Mouse (Mus musculus): ENCODE measurements around the gene Abhd12.

Gene Abhd12

DNA sequence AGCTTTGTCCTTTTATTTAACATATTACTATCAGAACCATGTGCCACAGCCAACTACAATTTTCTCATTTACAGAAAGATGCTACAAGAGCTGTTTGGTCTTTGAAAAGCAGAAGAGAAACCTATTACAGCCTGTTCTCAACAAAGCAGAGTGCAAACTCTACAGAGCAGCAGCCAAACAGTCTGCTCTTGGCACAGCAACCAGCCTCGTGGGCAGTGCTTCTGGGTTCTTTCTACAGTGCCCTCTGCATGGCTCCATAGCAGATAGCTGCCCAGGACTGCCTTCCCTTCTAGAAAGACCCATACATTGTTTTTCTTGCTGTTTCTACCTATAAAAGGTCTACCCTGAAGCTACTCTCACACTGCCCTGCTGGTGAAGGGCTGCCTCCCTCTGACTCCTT is 59.7 kb downstream of the Abhd12 start:
- DNase-seq: peak; percentile 80

- no peak for DNase-seq
These were observed 62.5 kb downstream of the Abhd12 start for GRCm38 (mm10) chr2:150842049-150842461.

DNA sequence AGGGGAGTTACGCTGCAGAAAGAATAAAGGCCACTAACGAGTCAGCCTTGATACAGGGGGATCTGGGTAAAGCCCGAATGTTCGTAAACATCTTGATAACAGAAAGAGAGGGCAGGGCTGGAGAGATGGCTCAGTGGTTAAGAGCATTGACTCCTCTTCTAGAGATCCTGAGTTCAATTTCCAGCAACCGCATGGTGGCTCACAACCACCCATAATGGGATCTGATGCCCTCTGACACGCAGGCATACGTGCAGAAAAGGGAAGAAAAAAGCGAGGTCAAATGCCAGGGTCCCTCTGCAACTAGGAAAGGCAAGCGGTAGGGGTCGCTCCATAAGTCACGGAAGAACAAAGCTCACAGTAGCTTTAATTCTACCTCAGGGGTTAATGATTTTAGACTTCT is 63.4 kb downstream of the Abhd12 start:
- DNase-seq: no peak

DNA sequence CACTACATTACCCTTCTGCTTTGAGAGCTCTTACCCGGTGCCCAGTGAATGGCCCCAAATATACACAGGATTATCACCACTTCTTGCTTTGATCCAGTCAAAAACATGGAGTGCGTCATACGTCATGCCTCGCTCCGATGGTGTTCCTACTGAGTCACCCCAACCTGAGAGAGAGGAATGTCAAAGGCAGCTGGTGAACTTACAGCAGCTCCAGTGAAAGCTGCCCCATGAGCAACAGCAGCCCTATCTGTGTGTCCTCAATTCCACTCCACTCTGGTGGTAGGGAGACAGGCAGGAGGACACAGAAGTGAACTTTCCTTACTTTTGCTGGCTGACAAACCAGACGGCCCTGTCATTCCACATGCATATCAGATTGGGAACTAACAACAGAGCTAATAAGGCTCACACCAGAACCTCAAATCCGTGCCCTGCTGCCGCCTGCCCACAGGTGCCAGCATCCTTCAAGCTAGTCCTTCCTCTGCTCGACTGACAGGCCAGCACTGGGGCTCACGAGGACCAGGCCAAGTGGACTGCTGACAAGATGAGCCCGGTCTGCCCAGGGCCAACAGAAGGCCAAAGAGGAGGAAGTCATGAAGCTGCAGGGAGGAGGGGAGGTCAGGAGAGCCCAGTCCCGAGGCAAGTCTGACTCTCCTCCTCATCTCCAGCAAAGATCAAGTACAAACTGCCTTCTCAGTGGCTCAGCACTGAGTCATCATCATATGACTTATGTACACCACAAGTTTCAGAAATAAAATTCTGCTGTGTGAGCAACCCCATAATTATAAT is 64.7 kb downstream of the Abhd12 start:
- peak; percentile 62 for DNase-seq

DNA sequence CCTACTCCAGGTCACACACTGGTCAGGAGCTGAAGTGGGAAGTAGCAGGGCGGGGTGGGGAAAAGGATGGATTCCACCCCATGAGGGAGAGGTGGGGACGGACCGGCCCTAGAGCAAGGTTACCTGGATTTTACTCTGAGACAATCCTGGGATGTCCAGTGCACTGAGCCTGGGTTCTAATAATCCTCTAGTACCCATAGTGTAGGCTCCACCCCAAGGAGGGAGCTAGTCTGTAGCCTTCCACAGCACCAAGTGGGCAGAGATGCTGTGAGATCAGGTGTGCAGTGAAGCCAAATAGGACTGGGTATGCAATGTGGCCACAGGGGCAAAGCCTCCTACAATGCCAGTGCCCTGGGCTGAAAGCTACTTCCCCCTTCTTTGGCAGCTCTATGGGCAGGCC is 66.8 kb downstream of the Abhd12 start:
- no peak for DNase-seq

DNA sequence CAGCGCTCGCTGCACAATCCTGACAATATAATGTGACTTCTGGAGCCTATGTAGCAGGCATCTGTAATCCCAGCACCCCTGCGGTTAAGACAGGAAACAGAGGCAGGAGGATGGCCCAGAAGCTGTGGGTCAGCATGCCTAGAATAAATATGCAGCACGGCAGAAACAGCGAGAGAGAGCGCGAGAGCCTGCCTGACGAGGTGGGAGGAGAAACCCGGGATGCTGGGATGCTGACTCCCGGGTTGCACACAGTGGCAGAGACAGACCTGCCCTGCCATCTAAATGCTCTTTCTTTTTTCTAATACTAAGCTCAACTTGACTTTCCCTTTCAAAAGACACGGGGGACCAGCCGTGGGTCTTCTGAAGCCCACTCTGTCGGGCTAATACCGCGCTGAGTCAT is 67.6 kb downstream of the Abhd12 start:
- no peak for DNase-seq

DNA sequence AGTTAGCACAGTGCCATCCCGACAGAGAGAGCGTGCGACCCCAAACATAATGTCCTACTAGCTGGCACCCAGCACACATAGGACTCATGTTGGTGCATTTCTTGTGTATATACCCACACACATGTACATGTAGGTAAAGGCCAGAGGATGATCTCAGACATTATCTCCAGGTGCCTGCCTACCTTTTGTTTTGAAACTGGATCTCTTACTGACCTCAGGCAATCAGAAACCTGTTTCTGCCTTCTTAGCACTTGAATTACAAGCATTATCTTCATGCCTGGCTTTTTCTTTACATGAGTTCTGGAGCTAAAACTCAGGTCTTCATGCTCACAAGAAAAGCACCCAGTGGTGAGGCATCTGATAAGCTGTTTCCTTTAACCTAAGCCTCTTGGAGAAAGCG is 68.6 kb downstream of the Abhd12 start:
- DNase-seq: no peak

GRCm38 (mm10) chr2:150834616-150835015 is 69.9 kb downstream of the Abhd12 start:
- no peak for DNase-seq

GRCm38 (mm10) chr2:150832029-150832428 is 72.5 kb downstream of the Abhd12 start:
- DNase-seq: no peak

DNA sequence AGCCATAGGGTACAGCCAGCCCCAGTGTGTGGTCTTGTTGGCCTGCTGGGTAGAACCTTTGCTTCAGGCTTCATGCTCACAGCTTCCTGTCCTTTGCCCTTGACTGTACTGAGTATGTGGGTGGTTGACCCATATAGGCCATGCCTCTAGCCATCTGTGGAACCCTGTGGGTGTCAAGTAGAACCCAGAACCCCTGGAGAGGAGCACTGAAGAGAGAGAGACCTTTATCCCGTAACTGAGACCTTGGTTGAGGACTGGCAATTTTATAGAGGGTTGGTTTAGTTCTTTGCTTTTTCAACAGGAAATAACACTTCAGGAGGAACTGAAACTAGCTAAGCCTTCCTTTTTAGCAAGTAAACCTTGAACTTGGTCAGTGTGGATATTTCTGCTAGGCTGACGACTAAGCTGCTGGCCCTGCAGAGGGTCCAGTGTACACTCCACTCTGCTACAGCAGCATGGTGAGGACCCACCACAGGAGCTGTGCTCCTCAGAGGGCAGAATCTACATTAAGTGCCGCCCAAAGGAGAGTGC is 73.6 kb downstream of the Abhd12 start:
- no peak for DNase-seq

DNA sequence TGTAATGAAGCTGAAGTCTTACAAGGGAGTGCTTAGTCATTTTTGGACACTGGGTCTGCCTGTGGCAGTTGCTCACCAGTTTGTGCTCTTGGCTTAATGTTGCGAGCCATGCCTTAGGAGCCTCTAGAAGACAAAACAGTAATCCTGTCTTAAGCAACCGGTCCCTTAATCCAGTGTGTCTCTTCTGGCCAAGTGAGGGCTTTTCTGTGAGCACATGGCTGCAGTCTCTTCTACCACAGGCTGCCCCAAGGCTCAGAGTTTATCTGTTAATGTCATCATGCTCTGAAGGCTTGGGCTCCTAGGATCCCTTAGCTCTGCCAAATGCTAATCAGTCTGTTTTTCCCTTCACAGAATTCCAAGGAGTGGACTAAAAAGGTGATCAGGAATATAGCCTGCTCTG is 74.5 kb downstream of the Abhd12 start:
- DNase-seq: no peak

DNA sequence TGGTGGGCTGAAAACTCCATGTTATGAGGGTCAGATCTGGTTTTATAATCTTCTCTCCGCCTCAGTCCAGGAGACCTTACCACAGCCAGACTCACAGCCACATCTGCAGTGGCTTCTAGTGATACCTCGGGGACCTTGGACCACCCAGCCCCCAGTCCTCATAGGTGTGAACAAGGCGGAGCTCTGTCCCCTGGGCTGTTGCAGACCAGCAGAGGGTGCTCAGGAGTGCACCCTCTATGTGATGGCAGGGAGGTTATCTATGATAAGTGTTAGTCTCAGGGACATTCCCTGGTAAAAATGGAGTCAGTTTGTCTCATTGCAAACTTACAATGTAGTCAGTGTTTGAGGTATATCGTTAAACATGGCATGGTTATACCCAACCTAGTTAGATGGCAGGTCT is 75.9 kb downstream of the Abhd12 start:
- DNase-seq: no peak

GRCm38 (mm10) chr2:150828164-150828563 is 76.4 kb downstream of the Abhd12 start:
- DNase-seq: no peak

- no peak for DNase-seq
These were observed 78.1 kb downstream of the Abhd12 start for GRCm38 (mm10) chr2:150826426-150826825.

- DNase-seq: no peak
These were observed 81.6 kb downstream of the Abhd12 start for GRCm38 (mm10) chr2:150822987-150823386.

DNA sequence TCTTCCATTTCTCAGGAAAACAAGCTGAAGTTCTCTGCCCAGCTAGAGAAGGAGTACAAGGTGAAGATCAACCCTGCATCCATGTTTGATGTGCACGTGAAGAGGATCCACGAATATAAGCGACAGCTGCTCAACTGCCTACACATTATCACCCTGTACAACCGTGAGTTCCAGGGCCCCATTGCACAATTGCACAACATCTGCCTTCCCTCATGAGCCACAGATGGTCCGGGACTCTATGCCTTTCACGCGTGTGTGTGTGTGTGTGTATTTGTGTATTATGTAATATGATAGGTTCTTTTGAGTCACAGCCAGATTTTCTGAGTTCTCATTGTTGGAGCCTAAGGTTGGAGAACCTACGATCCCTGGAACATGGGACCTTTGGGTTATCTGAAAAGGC is 83.8 kb downstream of the Abhd12 start:
- no peak for DNase-seq

DNA sequence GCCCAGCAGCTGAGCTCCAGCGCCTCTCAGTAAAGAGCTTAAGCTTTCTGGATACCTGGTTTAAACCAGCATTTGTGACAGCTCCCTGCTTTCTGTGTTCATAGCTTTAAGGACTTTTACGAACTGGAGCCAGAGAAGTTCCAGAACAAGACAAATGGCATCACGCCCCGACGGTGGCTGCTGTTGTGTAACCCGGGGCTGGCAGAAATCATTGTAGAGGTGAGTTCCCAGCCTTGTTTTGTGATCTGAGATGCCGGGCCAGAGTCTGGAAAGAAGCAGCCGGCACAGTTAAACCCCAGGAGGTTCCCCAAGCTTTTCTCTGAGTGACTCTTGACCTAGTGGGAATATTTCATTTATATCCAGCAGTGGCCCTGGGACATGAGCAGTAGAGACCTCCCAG is 85.8 kb downstream of the Abhd12 start:
- DNase-seq: no peak

GRCm38 (mm10) chr2:150816676-150817402 is 87.7 kb downstream of the Abhd12 start:
- DNase-seq: no peak

- no peak for DNase-seq
These were observed 91.7 kb downstream of the Abhd12 start for GRCm38 (mm10) chr2:150812816-150813215.

DNA sequence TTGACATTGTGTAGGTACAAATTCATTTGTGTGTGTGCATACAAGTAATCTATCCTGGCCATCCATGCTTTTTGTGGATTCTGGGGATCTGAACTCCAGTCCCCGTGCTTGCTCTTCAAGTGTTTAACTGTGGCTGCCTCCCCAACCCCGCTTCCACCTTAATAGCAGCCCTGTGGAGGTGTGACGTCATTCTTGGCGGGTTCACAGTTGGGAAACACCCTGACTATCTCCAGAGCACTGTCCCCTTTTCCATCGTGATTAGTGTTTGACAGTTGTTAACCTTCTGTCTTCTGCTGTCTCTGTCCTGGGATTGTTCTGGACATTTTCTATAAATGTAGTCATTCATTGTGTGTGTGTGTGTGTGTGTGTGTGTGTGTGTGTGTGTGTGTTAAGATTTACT is 93.9 kb downstream of the Abhd12 start:
- DNase-seq: no peak

DNA sequence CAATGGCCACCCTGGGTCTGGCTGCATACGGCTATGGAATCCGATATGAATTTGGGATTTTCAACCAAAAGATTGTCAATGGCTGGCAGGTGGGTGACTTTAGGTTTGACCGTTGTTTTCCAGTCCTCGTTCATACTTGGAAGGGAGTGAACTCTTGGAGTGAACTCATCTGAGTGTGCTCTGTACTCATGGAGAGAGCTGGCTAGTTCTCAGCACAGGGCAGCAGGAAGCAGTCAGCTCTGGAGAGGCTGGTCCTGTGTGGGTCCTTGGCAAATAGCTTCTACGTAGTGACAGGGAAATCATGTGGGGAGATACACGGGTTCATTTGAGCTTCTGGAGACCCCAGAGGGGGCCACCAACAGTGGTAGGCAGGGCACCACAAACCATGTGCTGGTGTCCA is 95.7 kb downstream of the Abhd12 start:
- no peak for DNase-seq

GRCm38 (mm10) chr2:150808381-150808780 is 96.2 kb downstream of the Abhd12 start:
- no peak for DNase-seq

DNA sequence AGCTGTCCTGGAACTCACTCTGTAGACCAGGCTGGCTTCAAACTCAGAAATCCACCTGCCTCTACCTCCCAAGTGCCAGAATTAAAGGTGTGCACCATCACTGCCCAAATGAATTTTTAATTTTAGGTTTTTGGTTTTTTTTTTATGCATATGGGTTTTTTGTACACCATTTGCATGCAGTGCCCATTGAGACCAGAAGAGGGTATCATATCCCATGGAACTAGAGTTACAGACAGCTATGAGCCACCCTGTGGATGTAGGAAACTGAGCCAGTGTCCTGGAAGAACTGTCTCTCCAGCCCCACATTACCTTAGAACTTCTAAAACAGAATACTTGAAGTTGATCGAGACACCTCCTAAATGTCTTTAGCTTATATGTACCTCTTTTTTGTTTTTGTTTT is 101.5 kb downstream of the Abhd12 start:
- no peak for DNase-seq

DNA sequence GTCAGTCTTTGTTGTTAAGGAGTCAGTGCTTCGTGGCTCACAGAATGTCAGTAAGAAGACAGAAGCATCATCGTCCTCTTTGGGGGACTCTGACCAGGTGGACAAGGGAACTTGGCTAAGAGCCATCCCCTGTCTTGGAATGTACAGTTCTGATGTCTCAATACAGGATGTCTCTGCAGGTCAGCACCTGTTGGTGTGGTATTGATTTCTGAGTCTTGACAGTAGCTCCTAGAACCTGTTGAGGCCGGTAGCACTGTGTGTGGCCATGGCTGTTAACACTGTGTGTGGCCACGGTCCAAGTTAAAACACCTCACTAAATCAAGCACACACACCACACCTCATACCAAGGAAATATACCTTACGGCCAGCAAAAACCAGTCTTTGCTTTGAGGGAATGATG is 103.9 kb downstream of the Abhd12 start:
- DNase-seq: no peak

Measured in right cerebral cortex, adult 18-20 months (tissue).